Mouse (Mus musculus): Measurements from ENCODE around the gene Haspin. TPM values are rescaled to one million over a fixed set of nuclear protein-coding genes. Genes with fewer than 3 reads are reported as not detected.
A peak's percentile ranks its signal among the peaks of the same experiment; 100 is the strongest.
"Not testable (repeated sequence)": the region's sequence is repeated elsewhere in the genome, so short reads cannot be mapped to it uniquely, and the experiment has no call there.

The Haspin gene
- polyA plus RNA-seq, 1 experiment: 0.66 TPM

- no peak for DNase-seq (ENCODE audit: low read depth)
These were observed 6.2 kb upstream of the Haspin start for GRCm38 (mm10) chr11:73144261-73144681.

DNA sequence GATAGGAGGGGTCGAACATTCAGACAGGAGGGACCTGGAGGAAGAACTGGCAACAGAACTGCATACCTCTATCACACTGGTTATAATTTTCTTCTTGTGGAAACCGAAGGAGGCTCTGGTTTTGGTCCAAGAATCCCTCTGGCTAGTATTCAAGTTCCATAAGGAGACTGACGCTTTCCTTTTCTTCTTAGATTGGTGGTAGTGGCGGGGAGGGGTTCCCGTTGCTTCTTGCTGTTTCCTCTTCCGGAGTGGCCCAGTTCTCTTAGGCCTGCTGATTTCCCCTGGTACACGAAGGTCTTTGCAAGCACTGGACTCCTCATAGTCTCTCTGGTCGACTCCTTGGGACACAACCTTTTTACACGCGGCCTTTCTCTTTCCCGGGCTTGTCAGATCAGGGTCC lies 978 bp downstream of the Haspin start:
- no peak for DNase-seq (ENCODE audit: low read depth)

GRCm38 (mm10) chr11:73136587-73136986 lies 1.5 kb downstream of the Haspin start:
- DNase-seq (ENCODE audit: low read depth): no peak

GRCm38 (mm10) chr11:73134222-73134621 lies 3.9 kb downstream of the Haspin start:
- DNase-seq (ENCODE audit: low read depth): no peak

DNA sequence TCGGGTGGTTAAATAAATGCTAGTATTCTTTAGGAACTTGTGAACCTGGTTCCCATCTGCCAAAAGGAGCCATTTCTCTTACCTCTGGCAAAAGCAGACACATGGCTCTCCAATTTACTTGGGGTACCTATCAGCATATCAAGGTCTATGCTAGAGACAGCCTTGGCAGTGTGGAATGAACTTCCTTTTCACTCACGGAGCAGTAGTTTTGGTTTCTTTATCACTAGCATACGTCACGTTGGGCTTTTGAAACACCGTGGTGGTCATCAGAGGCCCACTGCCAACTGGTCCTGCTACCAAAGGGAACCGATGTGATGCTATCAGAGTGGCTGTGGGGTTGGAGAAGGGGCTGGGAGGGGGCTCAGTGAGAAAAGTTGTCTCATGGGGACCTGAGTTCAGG lies 5.1 kb downstream of the Haspin start:
- DNase-seq (ENCODE audit: low read depth): no peak

DNA sequence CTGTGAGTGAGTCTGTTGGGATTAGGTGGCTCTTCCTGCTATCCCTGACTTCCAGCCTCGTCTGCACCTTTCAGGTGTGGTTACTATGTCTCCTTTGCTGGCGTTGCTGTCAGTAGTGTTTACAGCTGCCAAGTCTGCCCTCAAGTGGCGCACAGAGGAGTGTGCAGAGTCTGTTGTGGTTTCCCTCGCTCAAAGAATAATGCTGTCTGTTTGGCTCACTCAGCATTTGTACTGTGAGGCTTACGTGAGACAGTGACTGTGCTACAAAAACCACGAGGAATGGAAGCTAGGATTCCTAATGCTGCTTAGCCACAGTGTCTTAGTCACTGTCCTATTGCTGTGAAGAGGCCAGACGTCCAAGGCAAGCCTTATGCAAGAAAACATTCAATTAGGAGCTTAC lies 7.1 kb downstream of the Haspin start:
- DNase-seq (ENCODE audit: low read depth): no peak

DNA sequence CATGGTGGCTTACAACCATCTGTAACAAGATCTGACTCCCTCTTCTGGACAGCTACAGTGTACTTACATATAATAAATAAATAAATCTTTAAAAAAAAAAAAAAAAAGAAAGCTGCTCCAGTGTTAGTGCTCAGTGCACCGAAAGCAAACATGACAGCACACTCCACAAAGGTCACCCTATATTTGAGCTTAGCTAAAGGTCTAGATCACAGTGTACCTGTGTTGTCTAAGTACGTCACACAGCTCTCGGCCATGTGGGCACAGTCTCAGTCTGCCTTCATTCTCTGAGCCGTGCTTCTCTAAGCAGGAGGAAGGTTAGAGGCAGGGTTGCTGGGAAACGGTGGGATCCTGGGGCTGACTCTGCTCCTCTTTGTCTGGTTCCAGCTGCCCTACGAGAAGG lies 11.6 kb downstream of the Haspin start:
- no peak for DNase-seq (ENCODE audit: low read depth)

- DNase-seq (ENCODE audit: low read depth): no peak
These were observed 26.7 kb downstream of the Haspin start for GRCm38 (mm10) chr11:73111414-73111813.

DNA sequence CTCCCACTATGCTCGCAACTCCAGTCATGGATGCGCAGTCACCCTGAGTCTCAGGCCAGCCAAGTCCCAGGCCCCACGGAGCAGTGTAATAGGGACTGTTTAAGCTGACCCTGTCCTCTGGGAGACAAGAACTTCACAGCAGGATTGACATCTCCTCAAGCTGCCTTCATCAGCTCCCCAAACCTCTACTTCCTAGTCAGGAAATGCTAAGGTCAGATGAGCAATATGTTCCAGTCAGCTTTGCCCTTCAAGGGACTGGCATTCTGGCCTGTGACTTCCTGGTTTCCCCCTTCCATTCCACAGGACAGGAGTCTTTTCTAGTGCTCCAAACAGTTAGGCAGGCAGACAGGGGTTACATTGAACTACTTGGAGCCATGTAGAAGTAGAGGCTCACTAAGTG lies 28.2 kb downstream of the Haspin start:
- DNase-seq (ENCODE audit: low read depth): no peak

GRCm38 (mm10) chr11:73108898-73109625 lies 29.0 kb downstream of the Haspin start:
- peak; percentile 47 for DNase-seq (ENCODE audit: low read depth)

DNA sequence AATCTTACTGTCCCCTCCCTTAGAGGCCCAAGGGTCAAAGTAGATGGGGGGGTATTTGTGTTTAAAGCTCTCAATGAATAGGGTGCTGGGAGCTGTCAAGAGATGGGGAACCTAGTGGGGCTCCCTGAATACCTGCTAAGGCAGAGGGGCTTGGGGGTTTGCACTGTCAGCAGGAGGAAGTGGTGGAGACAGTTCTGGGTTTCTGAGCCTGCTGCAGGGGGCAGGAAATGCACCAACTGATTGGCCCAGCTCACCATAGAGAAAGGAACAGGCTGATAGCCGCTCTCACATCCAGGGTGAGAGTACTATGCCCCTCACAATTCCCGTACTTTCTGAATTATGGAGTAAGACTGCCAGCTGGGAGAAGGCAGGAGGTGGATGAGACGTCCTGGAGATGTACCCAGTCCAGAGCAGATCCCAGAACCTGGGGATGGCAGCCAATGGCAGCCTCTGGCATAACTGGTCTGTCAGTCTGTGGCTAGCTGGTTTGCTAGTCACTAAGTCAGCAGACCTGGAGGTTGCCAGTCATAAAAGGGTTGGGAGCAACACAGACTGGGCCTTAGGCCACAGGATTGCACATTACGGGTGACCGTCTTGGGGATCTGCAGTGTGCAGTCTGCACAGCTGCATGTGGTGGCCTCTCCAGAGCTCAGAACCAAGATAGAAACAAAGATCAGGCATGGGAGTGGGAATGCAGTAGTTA lies 29.7 kb downstream of the Haspin start:
- peak; percentile 27 for DNase-seq (ENCODE audit: low read depth)

- not testable (repeated sequence) for DNase-seq (ENCODE audit: low read depth)
These were observed 30.7 kb downstream of the Haspin start for GRCm38 (mm10) chr11:73107358-73107757.

DNA sequence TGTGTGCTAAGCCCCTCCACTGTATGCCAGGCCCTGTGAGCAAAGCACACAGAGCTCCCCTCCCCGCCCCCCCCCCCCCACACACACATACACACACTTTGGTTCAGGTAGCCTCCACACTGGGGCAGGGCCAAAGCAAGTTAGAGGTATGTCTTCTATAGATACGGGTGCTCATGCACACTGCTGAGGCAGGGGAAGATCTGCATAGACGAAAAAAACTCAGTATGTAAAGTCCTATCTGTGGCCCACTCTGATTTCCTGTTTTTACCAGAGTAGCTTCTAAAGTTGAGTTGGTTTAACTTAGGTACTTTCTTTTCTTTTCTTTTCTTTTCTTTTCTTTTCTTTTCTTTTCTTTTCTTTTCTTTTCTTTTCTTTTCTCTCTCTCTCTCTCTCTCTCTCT lies 32.8 kb downstream of the Haspin start:
- no peak for DNase-seq (ENCODE audit: low read depth)

- no peak for DNase-seq (ENCODE audit: low read depth)
These were observed 36.8 kb downstream of the Haspin start for GRCm38 (mm10) chr11:73101308-73101707.

DNA sequence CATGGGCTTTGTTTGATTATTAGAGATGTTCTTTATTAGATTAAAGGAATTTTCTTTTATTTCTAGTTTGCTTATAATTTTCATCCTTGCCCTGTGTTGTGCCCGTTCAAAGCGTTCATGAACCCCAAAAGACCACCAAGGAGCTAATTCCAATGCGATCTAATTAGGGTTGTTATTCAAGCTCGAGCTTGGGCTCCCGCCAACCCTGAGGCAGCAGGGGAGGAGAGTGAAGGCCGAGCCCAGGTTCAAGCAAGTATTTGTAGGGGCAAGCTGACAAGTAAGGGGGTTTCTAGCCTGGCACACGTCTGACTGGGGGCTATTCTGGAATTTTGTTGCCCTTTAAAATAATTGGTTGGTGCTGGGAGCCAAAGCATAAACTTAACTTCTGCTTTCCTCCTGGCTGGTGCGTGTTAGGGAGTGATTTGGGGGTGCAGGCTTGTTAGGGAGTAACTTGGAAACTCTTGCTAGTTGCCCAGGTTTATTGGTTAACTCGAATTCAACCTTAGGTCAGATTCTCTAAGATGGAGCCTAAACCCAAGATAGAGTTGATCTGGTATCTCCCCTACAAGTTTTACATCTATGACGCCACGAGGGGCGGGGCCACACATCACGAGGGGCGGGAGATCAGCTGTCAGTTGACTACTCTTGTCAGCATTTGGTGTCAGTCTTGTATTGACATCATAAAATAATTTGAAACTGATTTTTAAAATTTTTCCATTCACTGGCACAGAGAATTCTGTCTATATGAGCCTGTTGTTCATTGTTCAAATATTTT lies 37.9 kb downstream of the Haspin start:
- DNase-seq (ENCODE audit: low read depth): no peak

GRCm38 (mm10) chr11:73098860-73099259 lies 39.2 kb downstream of the Haspin start:
- DNase-seq (ENCODE audit: low read depth): no peak

DNA sequence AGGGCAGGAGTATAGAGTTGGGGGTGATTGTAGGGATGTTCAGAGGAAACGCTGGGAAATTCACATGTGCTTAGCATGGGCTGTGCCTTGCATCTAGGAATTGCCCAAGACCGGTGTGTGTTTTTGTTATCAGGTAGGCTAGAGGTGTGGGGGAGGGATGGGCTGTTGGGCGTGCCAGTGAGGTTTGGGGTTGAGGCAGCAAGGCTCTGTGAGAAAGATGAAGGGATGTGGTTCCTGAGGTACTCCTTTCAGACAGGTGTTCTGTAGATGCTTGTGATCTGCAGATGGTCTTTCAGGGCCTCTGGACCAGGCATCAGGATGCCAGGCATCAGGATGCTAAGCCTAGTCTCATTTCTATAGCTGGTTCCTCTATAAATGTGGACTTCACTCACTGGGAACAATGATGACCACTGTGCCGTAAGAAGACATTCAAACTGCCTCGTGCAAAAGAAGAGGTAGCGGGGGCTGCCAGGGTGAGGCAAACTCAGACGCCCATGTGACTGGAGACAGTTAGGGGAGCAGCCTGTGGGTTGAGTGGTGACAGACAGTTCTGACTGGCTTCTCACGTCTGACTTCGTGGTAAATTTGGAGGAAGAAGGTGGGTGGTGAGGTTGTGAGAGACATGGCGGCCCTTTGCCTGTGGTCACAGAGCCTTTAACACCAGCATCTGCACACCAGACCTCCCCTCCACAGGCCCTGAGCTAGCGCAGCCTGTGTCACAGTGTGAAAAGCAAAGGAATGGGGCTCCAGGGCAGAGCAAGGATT lies 43.7 kb downstream of the Haspin start:
- DNase-seq (ENCODE audit: low read depth): no peak

GRCm38 (mm10) chr11:73092877-73093276 lies 45.2 kb downstream of the Haspin start:
- no peak for DNase-seq (ENCODE audit: low read depth)

DNA sequence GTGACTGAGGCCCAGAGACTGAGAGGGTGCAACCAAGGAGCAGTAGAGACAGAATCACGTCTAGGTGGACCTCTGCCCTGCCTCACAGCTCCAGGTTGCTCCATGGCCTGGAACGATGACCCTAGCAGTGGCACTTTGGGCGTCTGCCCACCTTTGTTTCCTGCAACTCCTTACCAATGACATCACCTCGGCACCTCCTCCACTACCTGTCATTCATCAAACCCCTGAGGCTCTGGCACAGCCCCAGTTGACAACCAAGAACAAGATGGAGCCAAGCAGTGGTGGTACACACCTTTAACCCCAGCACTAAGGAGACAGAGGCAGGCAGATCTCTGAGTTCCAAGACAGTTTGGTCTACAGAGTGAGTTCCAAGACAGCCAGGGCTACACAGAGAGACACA lies 46.0 kb downstream of the Haspin start:
- DNase-seq (ENCODE audit: low read depth): no peak

- DNase-seq (ENCODE audit: low read depth): no peak
These were observed 47.3 kb downstream of the Haspin start for GRCm38 (mm10) chr11:73090826-73091225.

DNA sequence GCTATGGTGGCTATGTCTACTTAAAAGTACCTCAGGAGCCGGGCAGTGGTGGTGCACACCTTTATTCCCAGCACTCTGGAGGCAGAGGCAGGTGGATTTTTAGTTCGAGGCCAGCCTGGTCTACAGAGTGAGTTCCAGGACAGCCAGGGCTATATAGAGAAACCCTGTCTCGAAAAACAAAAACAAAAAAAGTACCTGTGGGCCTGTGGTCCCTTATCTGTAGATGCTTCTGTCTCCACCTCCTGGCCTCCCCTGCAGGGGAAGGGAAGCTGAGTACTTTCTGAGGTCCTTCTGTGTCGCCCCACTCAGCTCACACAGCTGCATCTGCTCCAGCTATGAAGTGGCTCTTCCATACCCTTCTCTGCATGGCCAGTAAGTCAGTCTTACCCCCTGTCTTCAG lies 47.8 kb downstream of the Haspin start, which contains the start of gene Itgae:
Gene Itgae (plus strand): TSS at position 301 of the 400 bp plus-strand sequence.
- no peak for DNase-seq (ENCODE audit: low read depth)
